Mouse (Mus musculus) mouse trophoblast stem cell (cell line): Measurements from ENCODE around the gene Fam181a.

Source experiments
- in situ Hi-C, 2 experiments: fragments of 300-500 bp; cut with MseI, MboI; formaldehyde crosslinking; loops; 2 replicates in 1 of 2; 3 replicates in 1 of 2; pipeline ENCODE4 v1.15.1; 2025

The Fam181a gene

DNA sequence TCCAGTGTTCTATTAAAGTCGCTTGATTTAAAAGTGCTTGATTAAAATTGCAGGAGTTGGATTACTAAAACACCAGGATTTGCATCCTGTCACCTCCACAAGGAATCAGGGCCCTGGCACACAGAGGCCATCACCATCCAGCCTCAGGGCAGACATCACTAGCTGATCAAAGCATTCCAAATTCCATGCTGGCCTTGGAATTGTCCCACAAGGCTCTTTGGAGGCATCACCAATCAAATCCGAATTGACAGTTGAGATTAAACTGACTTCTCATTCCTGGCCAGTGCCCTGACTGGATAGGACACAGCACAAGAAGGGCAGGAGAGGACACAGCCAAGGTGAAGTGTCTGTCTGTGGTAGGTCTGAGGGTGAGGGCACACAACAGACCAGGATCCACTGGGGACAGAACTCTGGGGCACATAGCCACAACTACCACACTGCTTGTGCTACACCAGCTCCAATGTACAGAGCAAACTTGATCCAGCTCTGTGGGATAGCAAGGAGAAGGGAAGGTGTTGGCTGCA is at the start of gene Fam181a:
Gene Fam181a (plus strand): TSS at position 232 of the 524 bp plus-strand sequence.
- in situ Hi-C loops: no loop called here

DNA sequence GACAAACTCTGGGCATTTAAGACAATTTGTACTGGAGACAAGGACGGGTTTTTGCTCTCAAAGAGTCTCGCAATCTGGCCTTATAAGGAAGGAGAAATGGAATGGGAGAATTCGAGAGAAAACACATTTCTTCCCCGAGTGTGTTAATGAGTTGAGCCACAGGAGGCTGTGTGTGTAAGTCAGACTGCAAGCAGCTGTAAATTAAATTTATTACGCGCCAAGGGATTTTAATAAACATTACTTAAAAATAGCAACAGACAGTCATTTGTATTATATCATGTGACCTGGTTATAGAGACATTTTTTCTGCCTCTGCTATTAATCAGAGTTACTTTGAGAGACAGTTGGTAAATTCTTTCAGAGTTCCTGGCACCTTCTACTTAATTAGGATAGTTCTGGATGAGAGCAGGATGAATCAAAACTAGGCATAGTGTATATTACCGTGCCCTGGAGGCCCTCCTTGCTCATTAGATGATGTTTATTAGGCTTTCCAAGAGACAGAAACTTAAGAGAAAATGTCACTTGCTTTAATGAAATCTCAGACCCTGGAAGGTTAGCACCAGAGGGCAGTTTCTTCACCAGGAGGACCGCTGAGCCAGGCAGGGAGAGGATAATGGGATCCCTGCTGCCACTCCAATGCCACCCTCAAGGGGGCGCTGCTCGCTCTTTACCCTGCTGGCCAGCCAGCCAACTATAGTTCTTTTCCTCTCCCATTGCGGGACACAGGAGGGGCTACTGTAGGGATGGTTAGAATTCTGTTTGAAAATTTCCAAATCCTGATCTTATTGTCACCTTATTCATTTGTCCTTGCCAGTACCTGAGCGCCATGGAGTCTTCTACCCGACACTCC is 48.5 kb upstream of the Fam181a start:
- in situ Hi-C loops: no loop called here

DNA sequence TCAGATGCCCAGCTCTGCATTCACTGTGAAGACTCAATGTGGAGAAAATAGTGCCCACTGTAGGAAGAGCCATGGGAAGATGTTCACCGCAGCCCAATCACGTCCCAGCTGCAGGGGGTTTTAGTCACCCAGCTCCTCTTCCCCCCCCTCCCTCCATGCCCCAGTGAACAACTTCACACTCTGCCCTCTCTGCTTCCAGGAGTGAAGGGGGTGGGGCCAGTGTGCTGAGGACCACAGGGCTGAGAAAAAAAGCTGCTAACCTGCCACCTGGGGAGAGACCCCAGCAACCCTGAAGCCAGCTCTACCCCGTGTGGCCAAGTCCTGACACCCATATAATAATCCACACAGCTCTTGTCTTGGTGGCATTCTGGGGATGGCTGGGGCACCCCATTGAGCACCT is 44.2 kb upstream of the Fam181a start:
- in situ Hi-C loops: no loop called here

DNA sequence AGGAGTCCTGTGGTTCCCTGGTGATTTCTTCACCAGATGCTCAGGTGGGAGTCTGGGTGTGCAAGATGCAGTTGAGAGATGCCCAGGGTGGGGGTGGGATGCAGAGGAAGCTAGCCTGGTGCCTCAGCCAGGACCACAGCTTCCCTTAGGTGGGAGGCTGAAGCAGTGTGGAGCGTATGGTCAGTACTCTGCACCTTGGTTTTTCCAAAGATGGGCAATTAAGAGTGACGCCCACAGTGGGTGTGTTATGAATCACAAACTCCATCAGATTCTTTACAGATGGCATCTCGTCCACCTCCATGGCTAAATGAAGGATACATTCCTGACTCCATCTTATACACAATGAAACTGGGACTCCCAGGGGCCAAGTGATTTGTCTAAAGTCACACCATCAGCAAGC is 38.6 kb upstream of the Fam181a start:
- in situ Hi-C loops: no loop called here

DNA sequence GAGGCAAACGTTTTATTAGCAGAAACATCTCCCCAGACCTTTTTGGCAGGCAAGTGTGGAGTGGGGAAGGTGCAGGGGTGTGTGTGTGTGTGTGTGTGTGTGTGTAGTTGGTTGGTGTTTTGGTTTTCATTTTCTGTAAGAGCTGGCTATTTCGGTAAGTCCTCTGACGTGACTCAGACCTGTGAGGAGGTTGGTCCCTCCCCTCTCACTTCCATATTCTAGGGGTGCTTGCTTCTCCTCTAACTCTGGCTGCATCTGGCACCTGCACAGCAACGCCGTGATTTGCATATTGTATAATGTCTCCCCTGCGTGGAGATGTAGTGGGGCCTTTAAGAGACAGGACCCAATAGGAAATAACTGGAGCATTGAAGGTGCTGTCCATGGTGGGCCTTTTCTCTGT is 37.7 kb upstream of the Fam181a start:
- in situ Hi-C loops: no loop called here

DNA sequence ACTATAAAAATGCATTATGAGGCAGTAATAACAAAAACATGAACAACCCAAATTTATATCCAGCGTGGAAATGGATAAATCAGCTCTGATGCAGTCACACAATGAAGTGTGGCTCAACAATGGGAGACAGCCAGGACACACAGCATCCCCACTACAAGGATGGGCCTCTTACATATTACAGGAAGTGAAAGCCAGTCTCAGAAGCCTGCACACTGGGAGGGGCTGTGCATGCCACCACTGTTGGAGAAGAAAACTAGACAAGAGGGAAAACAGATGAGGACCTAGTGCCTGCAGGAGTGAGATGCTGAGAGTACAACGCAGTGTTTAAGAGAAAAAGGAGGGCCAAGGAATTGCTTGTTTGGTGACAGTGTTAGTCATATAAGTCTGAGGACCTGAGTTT is 37.0 kb upstream of the Fam181a start:
- in situ Hi-C loops: no loop called here

DNA sequence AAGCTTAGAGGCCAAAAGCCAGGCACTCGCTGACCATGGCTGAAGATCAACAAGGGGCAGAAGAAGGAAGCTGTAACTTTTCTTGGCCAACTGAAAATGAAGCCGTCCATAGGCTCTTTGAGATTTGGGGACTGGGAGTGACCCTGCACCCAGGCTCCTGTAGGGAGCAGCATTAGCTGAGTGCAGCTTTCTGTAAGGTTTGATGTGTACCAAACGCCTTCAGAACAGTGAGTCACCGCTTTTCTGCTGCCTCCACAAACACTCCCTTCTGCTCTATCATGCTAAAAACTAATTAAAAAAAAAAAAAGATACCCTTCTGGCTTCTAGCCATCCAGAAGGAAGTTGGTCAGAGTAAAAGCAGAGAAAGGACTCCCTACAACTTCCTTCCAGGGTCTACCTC is 34.4 kb upstream of the Fam181a start:
- in situ Hi-C loops: no loop called here

DNA sequence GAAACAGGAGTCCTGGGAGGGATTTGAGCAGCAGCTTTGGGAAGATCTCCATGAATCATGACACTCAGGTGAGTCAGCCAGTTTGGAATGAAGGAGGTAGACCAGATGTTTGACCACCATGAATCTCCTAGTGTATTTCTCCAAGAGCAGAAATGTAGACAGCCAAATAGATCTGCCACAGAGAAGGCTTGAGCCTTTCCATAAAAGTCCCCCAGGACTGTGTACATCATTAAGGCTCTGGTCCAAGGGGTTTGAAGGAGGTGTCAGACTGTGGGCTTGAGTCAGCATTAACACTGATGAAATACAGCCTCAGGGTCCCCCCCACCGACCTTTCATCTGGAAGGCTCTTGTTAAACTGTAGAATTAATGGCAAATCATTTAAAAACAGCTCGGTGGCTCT is 29.3 kb upstream of the Fam181a start:
- in situ Hi-C loops: no loop called here

DNA sequence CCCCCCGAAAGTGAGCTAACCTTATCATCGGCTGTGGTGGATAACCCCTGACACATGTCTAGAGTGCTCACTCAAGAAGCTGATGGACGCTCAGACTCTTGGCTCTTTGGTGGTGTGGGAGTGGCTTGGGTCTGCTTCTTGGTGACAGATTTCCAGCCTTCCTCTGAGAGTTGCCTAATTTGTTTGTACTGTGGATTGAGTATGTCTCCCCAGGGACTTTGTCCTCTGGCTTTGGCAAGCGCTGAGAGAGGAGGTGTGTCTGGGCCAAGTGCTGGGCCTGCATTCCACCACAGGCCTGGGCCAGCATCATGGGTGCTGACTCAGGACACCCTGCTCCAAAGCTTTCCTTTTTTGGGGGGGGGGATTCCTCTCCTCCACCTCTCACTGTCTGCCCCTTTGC is 28.9 kb upstream of the Fam181a start:
- in situ Hi-C loops: no loop called here

DNA sequence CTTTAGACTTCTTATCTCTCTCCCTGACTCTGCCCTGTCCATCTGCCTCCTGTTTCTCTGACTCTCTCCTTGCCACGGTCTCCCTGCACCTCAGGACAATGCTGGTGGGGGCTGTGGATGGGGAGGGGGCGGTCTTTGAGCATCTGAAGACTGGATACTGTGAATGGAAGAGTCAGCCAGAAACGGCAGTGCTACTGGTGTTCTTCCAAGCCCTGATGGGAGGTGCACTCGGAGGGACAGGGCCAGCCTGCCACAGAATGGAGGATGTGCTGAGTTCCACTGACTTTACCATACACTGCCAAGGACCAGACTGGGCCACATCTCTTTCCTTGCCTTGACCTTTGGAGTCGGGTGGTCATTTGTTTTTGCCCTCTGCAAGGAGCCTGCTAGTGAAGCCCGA is 27.8 kb upstream of the Fam181a start:
- in situ Hi-C loops: no loop called here

DNA sequence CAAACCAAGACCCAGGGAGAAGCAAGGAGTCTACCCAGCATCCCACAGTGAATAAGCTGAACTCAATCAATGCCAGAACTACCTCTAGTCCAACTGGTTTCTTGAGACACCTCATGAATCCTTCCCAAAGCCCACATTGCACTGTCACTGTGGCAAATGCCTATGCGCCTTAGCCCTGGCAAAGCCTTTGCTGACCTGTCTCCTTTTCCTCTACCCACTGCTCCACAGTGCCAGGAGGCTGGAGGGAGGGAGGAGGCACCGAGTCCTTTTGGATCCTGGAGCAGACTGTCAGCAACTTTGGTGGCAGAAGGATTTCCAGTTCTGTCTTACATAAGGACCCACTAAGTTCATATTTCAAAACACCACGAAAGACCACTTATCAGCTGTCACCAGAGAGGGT is 27.4 kb upstream of the Fam181a start:
- in situ Hi-C loops: no loop called here

DNA sequence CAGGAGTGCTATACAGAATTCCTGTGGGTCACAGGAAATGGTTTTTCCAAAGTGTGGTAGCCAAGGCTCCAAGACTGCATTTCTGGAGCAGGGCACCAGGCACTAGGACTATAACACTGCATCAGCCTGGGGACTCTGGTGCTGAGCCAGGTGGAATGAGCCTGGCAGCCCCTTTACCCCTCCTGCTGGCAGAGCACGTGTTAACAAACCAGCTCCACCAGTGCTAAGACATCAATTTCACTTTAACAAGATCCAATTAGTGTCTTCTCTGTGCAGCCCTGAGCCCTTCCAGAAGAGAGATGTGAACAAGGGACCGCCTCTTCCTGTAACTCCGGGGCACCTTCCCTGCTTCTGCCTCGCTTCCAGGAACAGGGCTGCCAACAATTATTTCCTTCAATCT is 23.5 kb upstream of the Fam181a start:
- in situ Hi-C loops: no loop called here

DNA sequence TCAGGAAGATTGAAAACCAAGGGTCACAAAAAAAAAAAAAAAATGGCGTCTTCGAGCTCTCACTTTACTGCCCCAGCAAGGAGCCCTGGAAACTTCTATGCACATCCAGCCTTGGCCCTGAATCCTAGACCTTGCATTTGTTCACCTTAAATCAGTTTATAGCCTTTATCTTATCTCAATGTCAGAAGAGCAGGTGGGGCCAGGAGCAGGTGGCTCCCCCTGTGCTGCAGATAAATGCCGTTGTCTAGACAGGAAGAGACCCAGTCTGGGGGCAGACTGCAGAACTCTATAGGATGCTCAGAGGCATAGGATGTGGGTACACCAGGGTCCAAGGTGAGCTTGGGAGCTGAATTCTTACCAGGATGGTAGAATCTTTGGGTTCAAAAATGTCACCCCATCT is 18.4 kb upstream of the Fam181a start:
- in situ Hi-C loops: no loop called here

DNA sequence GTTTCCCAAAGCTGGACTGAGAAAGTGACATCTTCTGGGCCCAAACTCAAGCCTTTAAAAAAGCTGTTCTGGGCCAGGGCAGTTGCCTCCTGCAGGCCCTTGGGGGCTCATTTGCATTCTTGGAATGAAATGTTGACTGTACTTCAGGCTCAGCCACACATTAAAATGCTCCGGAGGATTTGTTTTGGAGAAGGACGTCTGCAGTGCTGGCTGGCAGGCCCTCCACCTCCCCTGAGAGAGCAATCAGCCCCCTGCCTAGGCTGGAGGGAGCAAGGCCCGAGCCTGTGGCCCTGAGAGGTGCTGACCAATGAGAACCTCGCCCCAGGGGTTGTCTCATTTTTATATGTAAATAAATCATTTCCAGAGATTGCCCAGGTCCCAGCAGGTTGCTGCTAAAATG is 14.5 kb upstream of the Fam181a start:
- in situ Hi-C loops: no loop called here

DNA sequence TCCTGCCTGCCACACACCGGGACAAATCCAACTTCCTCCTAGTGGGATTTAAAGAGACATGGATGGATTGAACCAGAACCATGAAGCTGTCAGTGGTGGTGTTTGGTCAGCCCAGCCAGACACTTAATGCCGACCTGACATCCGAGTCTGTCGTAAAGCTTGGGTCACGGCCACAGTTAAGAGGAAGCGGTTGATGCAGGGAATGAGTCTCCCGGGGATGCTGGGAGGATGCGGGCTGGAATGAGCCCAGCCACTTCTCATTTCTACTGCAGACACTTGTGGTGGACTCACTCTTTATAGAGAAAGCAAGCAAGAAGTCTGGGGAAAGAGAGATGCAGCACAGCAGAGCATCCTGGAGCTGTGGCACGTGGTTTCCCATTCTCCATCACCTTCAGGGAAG is 10.3 kb upstream of the Fam181a start:
- in situ Hi-C loops: loop anchor here (5.0 kb wide), 1 partner anchor 158 kb away; no protein-coding TSS in a partner anchor

DNA sequence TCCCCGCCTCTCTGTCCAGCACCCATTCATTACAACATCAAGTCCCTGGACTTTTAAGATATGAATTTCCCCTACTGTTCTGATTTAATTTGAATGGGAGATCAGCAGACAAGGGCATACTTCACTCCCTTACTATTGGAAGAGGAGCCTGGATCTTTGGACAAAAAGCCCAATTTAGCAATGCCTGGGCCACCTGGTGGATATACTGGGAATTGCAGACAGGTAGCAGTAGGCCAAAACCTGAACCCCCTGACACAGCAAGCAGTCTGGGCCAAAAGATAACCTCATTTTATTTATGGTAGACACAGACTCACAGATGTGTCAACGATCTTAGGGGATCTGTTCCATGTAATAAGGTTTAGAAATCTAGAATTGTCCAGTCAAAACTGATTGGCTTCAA is 9.1 kb upstream of the Fam181a start:
- in situ Hi-C loops: loop anchor here (5.0 kb wide), 1 partner anchor 159 kb away; no protein-coding TSS in a partner anchor

DNA sequence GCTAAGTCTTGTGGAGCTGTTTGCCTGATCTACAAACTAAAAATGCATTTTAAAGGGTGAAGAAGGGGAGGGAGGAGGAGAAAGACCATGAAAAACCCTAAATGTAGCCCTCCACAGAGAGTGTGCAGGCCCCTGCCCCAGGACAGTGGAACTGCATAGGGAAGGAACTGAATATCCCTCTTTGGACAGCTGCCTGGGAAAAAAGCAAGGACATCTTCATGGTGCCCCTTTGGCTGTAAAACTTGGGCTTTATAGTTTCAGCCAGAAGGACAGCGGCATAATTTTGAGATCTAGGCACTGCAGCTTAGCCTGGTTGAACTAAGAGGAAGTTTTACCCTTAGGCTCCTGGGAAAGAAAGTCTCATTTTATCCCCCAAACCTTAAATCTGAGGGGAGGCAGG is 7.8 kb upstream of the Fam181a start:
- in situ Hi-C loops: loop anchor here (5.0 kb wide), 1 partner anchor 161 kb away; no protein-coding TSS in a partner anchor

DNA sequence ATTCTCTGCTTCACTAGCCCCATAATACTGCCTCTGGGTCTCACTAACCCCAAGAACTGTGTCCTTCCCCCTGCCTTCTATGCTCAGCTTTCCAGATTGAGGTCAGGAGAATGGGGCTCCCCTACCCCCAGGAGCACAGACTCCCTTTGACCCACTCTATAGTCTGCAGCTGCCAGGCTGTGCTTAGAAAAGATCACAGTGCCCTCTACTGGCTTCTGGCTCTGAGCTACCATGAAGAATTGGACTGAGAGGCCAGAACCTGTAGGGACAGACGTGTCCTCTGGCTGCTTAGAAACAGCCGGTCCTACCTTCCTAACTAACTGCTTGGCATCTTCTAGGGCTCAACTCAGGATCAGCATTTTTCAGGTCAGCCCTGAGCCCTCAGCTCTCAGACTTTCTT is 4.6 kb upstream of the Fam181a start:
- in situ Hi-C loops: no loop called here

DNA sequence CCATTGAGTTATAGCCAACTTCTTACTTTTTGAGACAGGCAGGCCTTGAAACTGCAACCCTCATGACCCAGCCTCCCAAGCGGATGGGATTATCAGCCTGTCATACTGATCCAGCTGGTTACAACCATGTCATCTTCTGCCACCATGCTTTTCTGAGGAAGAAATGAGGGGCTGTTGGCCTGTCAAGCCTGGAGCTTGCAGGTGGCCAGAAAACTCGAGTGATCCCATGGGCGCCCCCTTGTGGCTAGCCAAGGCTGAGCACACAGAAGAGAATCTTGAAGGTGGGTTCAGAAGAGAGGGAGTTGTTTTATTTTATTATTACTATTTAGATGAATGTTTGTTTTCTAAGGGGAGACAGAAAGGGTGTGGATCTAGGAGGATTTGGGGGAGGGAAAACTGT is 4.1 kb upstream of the Fam181a start:
- in situ Hi-C loops: no loop called here

DNA sequence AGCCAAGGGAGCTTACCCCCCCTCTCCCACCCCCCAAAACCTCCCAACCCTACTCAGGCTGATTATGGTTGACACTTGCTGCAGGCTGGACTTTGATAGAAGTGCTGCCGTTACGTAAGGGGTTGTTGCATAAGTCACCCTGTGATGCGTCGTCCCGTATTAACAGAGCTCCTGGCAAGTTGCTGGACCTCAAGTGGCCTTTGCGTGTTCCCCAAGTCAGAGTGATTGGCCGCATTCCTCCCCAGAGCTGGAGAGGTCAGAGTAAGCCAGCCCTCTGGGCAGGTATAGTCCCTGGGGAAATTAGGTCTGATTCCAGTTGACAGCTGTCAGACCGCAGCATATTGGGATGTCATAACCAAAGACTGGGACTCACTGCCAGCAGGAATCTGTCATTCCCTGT is 1.1 kb downstream of the Fam181a start:
- in situ Hi-C loops: no loop called here

DNA sequence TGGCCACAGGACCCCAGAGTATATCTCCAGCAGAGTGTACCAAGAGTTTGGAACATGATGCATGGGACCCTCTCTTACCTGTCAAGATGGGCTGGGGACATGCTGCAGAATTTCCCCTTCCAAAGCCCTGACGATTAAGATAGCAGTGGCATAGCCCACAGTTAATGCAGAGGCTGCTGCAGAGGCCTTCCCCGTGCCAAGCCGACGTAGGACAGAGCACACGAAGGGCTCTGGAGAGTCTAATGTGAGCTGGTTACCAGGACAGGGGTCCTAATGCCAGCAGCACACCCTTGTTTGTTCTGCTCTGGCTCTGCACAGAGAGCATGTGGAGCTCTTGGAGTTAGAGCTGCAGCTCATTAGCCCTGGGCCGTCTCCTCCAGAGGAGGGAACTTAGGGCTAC is 2.5 kb downstream of the Fam181a start:
- in situ Hi-C loops: no loop called here

DNA sequence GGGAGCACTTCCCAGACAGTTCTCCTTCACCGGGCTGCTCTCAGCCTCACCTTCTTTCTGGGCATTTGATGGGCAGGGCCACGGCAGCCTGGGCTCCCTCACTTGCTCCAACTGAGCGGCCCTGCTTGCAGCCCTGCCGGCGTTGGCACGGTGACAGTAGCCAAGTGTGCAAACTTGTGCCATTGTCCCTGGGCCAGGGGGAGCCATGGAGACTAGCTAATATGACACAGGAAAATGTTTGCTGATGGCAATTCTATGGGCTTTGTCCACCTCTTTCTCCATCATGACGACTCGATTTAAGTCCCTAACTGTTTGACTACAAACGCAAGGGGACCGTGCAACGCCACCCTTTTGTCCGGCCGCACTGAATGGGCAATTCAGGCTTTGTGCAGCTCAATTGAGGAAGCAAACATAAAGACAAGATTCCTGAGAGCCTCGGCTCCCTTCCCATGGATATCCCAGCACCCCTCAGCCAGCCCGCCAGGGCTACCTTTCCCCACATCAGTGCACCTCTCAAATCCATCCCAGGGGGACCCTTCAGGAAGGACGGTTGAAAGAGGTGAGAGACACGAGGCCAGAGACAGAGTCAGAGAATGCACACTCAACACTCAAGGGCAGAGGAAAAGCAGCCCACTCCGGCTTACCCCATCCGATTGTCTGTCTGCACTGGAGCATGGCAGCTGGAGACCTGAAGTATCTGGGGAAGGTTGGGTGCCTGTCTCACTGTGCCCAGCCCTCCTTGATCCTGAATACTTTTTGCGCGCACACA is 3.3 kb downstream of the Fam181a start:
- in situ Hi-C loops: no loop called here
